Mouse (Mus musculus): ENCODE data around the gene Nprl2. TPM values are rescaled to one million over a fixed set of nuclear protein-coding genes. Genes with fewer than 3 reads are reported as not detected.

The Nprl2 gene
- total RNA-seq, 2 experiments from 2014 or later = 28.7 to 34.5 TPM

GRCm38 (mm10) chr9:107533791-107534407, 8.1 kb upstream of the Nprl2 start, which contains the start of gene Tmem115:
Gene Tmem115 (plus strand): TSS chr9:107533945.
- DNase-seq (ENCODE audit: low spot score in 2 of 2) = peak; percentile 90 to 98

GRCm38 (mm10) chr9:107534408-107535202, 7.4 kb upstream of the Nprl2 start:
- no peak for DNase-seq (ENCODE audit: low spot score in 2 of 2)

- DNase-seq (ENCODE audit: low spot score in 2 of 2) = peak in 1 of 2 experiments; percentile 75
These were observed 3.8 kb upstream of the Nprl2 start for GRCm38 (mm10) chr9:107538231-107538630.

- DNase-seq (ENCODE audit: low spot score in 2 of 2) = no peak
These were observed 3.3 kb upstream of the Nprl2 start for GRCm38 (mm10) chr9:107538711-107539110.

- no peak for DNase-seq (ENCODE audit: low spot score in 2 of 2)
These were observed 2.1 kb upstream of the Nprl2 start for GRCm38 (mm10) chr9:107539940-107540339.

- no peak for DNase-seq (ENCODE audit: low spot score in 2 of 2)
These were observed 1.6 kb upstream of the Nprl2 start for GRCm38 (mm10) chr9:107540420-107540819.

GRCm38 (mm10) chr9:107541005-107541404, 1.0 kb upstream of the Nprl2 start:
- DNase-seq (ENCODE audit: low spot score in 2 of 2) = no peak

GRCm38 (mm10) chr9:107542352-107542686, 293 bp downstream of the Nprl2 start:
- DNase-seq (ENCODE audit: low spot score in 2 of 2) = no peak

- no peak for DNase-seq (ENCODE audit: low spot score in 2 of 2)
These were observed 695 bp downstream of the Nprl2 start for GRCm38 (mm10) chr9:107542721-107543120.

- no peak for DNase-seq (ENCODE audit: low spot score in 2 of 2)
These were observed 1.3 kb downstream of the Nprl2 start for GRCm38 (mm10) chr9:107543299-107543698.

- DNase-seq (ENCODE audit: low spot score in 2 of 2) = no peak
These were observed 2.2 kb downstream of the Nprl2 start for GRCm38 (mm10) chr9:107544196-107544700.

GRCm38 (mm10) chr9:107544729-107545128, 2.7 kb downstream of the Nprl2 start:
- no peak for DNase-seq (ENCODE audit: low spot score in 2 of 2)

GRCm38 (mm10) chr9:107545199-107545598, 3.2 kb downstream of the Nprl2 start:
- no peak for DNase-seq (ENCODE audit: low spot score in 2 of 2)

- DNase-seq (ENCODE audit: low spot score in 2 of 2) = peak in 1 of 2 experiments; percentile 78
These were observed 3.6 kb downstream of the Nprl2 start for GRCm38 (mm10) chr9:107545602-107546001.

- DNase-seq (ENCODE audit: low spot score in 2 of 2) = peak; percentile 79 to 85
These were observed 5.0 kb downstream of the Nprl2 start, which contains the start of gene Zmynd10 for GRCm38 (mm10) chr9:107547026-107547425. Gene Zmynd10 (plus strand): TSS chr9:107547298.

- DNase-seq (ENCODE audit: low spot score in 2 of 2) = no peak
These were observed 5.9 kb downstream of the Nprl2 start for GRCm38 (mm10) chr9:107547957-107548356.

GRCm38 (mm10) chr9:107548820-107549219, 6.8 kb downstream of the Nprl2 start:
- no peak for DNase-seq (ENCODE audit: low spot score in 2 of 2)

- DNase-seq (ENCODE audit: low spot score in 2 of 2) = no peak
These were observed 7.5 kb downstream of the Nprl2 start for GRCm38 (mm10) chr9:107549297-107550074.

- no peak for DNase-seq (ENCODE audit: low spot score in 2 of 2)
These were observed 8.6 kb downstream of the Nprl2 start for GRCm38 (mm10) chr9:107550491-107551116.

- no peak for DNase-seq (ENCODE audit: low spot score in 2 of 2)
These were observed 9.3 kb downstream of the Nprl2 start, which contains the start of gene Rassf1 for GRCm38 (mm10) chr9:107551117-107551889. Gene Rassf1 (plus strand): TSS chr9:107551555.

Data from layer of hippocampus, postnatal 14 days (tissue).